Mouse (Mus musculus): ENCODE data around the gene 1700023F06Rik. TPM values are rescaled to one million over a fixed set of nuclear protein-coding genes. Genes with fewer than 3 reads are reported as not detected.
"Not testable (repeated sequence)": the region's sequence is repeated elsewhere in the genome, so short reads cannot be mapped to it uniquely, and the experiment has no call there.

Gene 1700023F06Rik
- total RNA-seq, 1 experiment from 2014 or later = not detected

GRCm38 (mm10) chr11:103222718-103223117 lies 14.4 kb upstream of the 1700023F06Rik start:
- not testable (repeated sequence) for DNase-seq

GRCm38 (mm10) chr11:103221437-103221836 lies 13.1 kb upstream of the 1700023F06Rik start:
- no peak for DNase-seq

GRCm38 (mm10) chr11:103219995-103220394 lies 11.6 kb upstream of the 1700023F06Rik start:
- DNase-seq = no peak

GRCm38 (mm10) chr11:103219259-103219658 lies 10.9 kb upstream of the 1700023F06Rik start:
- no peak for DNase-seq

GRCm38 (mm10) chr11:103218517-103218901 lies 10.2 kb upstream of the 1700023F06Rik start:
- no peak for DNase-seq

- peak; percentile 69 for DNase-seq
Measured at GRCm38 (mm10) chr11:103217790-103218516, 9.6 kb upstream of the 1700023F06Rik start, which contains the start of gene Spata32. TSS of gene Spata32 (minus strand) at chr11:103218432.

- no peak for DNase-seq
Measured at GRCm38 (mm10) chr11:103215355-103215754, 7.0 kb upstream of the 1700023F06Rik start.

GRCm38 (mm10) chr11:103213712-103214111 lies 5.4 kb upstream of the 1700023F06Rik start:
- no peak for DNase-seq

GRCm38 (mm10) chr11:103210291-103210690 lies 1.9 kb upstream of the 1700023F06Rik start:
- no peak for DNase-seq

GRCm38 (mm10) chr11:103206203-103206602 lies 2.2 kb downstream of the 1700023F06Rik start:
- DNase-seq = no peak

- no peak for DNase-seq
Measured at GRCm38 (mm10) chr11:103202376-103202775, 6.0 kb downstream of the 1700023F06Rik start.

- DNase-seq = peak; percentile 64
Measured at GRCm38 (mm10) chr11:103201664-103202063, 6.7 kb downstream of the 1700023F06Rik start.

- DNase-seq = peak; percentile 69
Measured at GRCm38 (mm10) chr11:103198911-103199803, 9.2 kb downstream of the 1700023F06Rik start.

- DNase-seq = no peak
Measured at GRCm38 (mm10) chr11:103198339-103198738, 10.0 kb downstream of the 1700023F06Rik start.

GRCm38 (mm10) chr11:103197340-103197739 lies 11.0 kb downstream of the 1700023F06Rik start:
- DNase-seq = no peak

- no peak for DNase-seq
Measured at GRCm38 (mm10) chr11:103195656-103196055, 12.7 kb downstream of the 1700023F06Rik start.

GRCm38 (mm10) chr11:103195236-103195635 lies 13.1 kb downstream of the 1700023F06Rik start:
- no peak for DNase-seq

- no peak for DNase-seq
Measured at GRCm38 (mm10) chr11:103193825-103194168, 14.6 kb downstream of the 1700023F06Rik start.

- peak; percentile 42 for DNase-seq
Measured at GRCm38 (mm10) chr11:103192956-103193824, 15.2 kb downstream of the 1700023F06Rik start.

GRCm38 (mm10) chr11:103192230-103192955 lies 16.0 kb downstream of the 1700023F06Rik start:
- no peak for DNase-seq

- peak; percentile 59 for DNase-seq
Measured at GRCm38 (mm10) chr11:103184891-103185290, 23.5 kb downstream of the 1700023F06Rik start.

All from adrenal gland, postnatal 25 days (tissue).